Mouse (Mus musculus): ENCODE data around the gene Vmn1r180.
"Not testable (repeated sequence)": the region's sequence is repeated elsewhere in the genome, so short reads cannot be mapped to it uniquely, and the experiment has no call there.

Gene Vmn1r180

GRCm38 (mm10) chr7:23950332-23950731 lies at the start of gene Vmn1r180:
Gene Vmn1r180, plus strand, starts transcription at chr7:23950632.
- DNase-seq (ENCODE audit: low read depth, low spot score) = no peak

GRCm38 (mm10) chr7:23926678-23927077 lies 23.8 kb upstream of the Vmn1r180 start, which contains the start of gene Vmn1r179:
Gene Vmn1r179, plus strand, starts transcription at chr7:23926978.
- DNase-seq (ENCODE audit: low read depth, low spot score) = no peak

- DNase-seq (ENCODE audit: low read depth, low spot score) = peak; percentile 10
Observed at GRCm38 (mm10) chr7:23968044-23968443, 17.6 kb downstream of the Vmn1r180 start.

GRCm38 (mm10) chr7:23974315-23974714 lies 23.9 kb downstream of the Vmn1r180 start, which contains the start of gene Vmn1r181:
Gene Vmn1r181, plus strand, starts transcription at chr7:23974615.
- not testable (repeated sequence) for DNase-seq (ENCODE audit: low read depth, low spot score)

- DNase-seq (ENCODE audit: low read depth, low spot score) = no peak
Observed at GRCm38 (mm10) chr7:24001391-24001790, 51.0 kb downstream of the Vmn1r180 start, which contains the start of gene V1rd19. Gene V1rd19, plus strand, starts transcription at chr7:24001691.

All from brain, adult 2 months (tissue).